In the genomic region with DNA sequence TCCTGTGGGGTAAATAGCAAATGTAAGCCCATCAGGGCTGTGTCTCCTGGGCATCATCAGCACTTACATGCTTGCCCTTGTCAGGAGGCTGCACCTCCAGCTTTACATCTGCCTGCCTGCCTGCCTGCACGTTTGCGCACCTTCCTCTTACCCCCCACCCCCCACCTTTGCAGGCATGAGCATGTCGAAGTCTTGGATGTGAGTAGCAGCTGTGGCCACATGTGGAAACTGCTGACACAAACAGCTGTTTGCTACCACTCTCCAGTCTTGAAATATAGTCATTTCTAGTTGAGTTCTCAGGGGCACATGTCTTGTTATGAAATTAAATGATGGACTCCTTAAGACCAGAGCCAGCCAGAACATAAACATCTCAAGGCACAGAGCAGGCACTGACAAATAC, we compare ENCODE assay signal across 16 mouse cellular contexts.
DNase-seq lines count a peak whose midpoint lies in the region; ATAC-seq lines count a peak whose summit lies in the region.
"Had no signal": no experiment of that assay in that cellular context is flagged by ENCODE, and none has a peak within 500 bp of the region (broad histone marks: within the 10 kb centered on the region; RNA-seq: fewer than 3 reads in every experiment).

No protein-coding gene starts in this region.

- H3K4me2 ChIP-seq in lung, embryonic 16.5 days (ENCODE audit: low read depth, low read length), result no peak overlapping the region
- no peak overlapping the region for H3K4me2 ChIP-seq in limb, embryonic 12.5 days
- H3K4me2 ChIP-seq in stomach, embryonic 16.5 days (ENCODE audit: low read depth, low read length), result no peak overlapping the region

- WGBS in lung, embryonic 16.5 days, result 44% methylated on average over 3 of the region's 3 CpGs
- 21% methylated on average over 3 of the region's 3 CpGs for WGBS in limb, embryonic 12.5 days
- 40% methylated on average over 3 of the region's 3 CpGs for WGBS in stomach, embryonic 16.5 days

- no peaks in the 10 kb centered on the region for H3K27me3 ChIP-seq in lung, embryonic 16.5 days (ENCODE audit: control insufficient read depth, insufficient read depth, low read depth, low read length)
- H3K27me3 ChIP-seq in limb, embryonic 12.5 days, result no peaks in the 10 kb centered on the region
- H3K27me3 ChIP-seq in stomach, embryonic 16.5 days (ENCODE audit: control insufficient read depth, insufficient read depth, low read length), result no peaks in the 10 kb centered on the region
- H3K27me3 ChIP-seq: megakaryocyte, embryonic 14.5 days had no signal

- no peak overlapping the region for H3K4me3 ChIP-seq in lung, embryonic 16.5 days (ENCODE audit: low read length)
- H3K4me3 ChIP-seq in limb, embryonic 12.5 days (replicated peaks), result no peak overlapping the region
- H3K4me3 ChIP-seq in stomach, embryonic 16.5 days (replicated peaks; ENCODE audit: low read length), result no peak overlapping the region
- H3K4me3 ChIP-seq: megakaryocyte, embryonic 14.5 days had no signal

- H3K4me1 ChIP-seq in lung, embryonic 16.5 days (replicated peaks; ENCODE audit: control insufficient read depth, insufficient read depth, low read length), result no peaks in the 10 kb centered on the region; the same call in 1 of the 2 replicates
- peaks cover 62% of the 10 kb centered on the region for H3K4me1 ChIP-seq in limb, embryonic 12.5 days (replicated peaks)
- peaks cover 5% of the 10 kb centered on the region for H3K4me1 ChIP-seq in stomach, embryonic 16.5 days (ENCODE audit: control insufficient read depth, insufficient read depth, low read length)
- H3K4me1 ChIP-seq: megakaryocyte, embryonic 14.5 days had no signal

- no peaks in the 10 kb centered on the region for H3K36me3 ChIP-seq in lung, embryonic 16.5 days (ENCODE audit: control insufficient read depth, insufficient read depth, low read length)
- H3K36me3 ChIP-seq in limb, embryonic 12.5 days, result no peaks in the 10 kb centered on the region
- H3K36me3 ChIP-seq in stomach, embryonic 16.5 days (ENCODE audit: control insufficient read depth, insufficient read depth, low read length), result no peaks in the 10 kb centered on the region

- no peaks in the 10 kb centered on the region for H3K9me3 ChIP-seq in lung, embryonic 16.5 days (ENCODE audit: control insufficient read depth, low read length)
- H3K9me3 ChIP-seq in limb, embryonic 12.5 days, result 0 out of 2 replicates have a peak, but pooled peaks cover 3% of the 10 kb centered on the region
- no peaks in the 10 kb centered on the region for H3K9me3 ChIP-seq in stomach, embryonic 16.5 days (replicated peaks; ENCODE audit: control insufficient read depth, low read length)
- H3K9me3 ChIP-seq: megakaryocyte, embryonic 14.5 days had no signal

- peak overlapping the region; percentile 27; the same call in 1 of the 2 replicates for H3K27ac ChIP-seq in lung, embryonic 16.5 days (ENCODE audit: low read length)
- H3K27ac ChIP-seq in limb, embryonic 12.5 days, result 0 out of 2 replicates have a peak overlapping the region, but pooled peaks have one; percentile 2
- H3K27ac ChIP-seq in stomach, embryonic 16.5 days (ENCODE audit: low read length), result peak overlapping the region; percentile 69
- H3K27ac ChIP-seq: liver, embryonic 14.5 days had no signal

- no peak overlapping the region for H3K9ac ChIP-seq in lung, embryonic 16.5 days (ENCODE audit: low read length)
- H3K9ac ChIP-seq in limb, embryonic 12.5 days (replicated peaks), result no peak overlapping the region
- no peak overlapping the region for H3K9ac ChIP-seq in stomach, embryonic 16.5 days (ENCODE audit: low read length)
- H3K9ac ChIP-seq: liver, embryonic 14.5 days had no signal

- DNase-seq in heart, adult 18-20 months, result peak; percentile 11 to 17
- DNase-seq in heart, postnatal 4 days, result no peak
- no peak for DNase-seq in lung, adult 18-20 months
- DNase-seq in embryo, embryonic 10.5 days (ENCODE audit: low spot score), result no peak
- no peak for DNase-seq in layer of hippocampus, postnatal 14 days (ENCODE audit: low spot score in 2 of 2)
- DNase-seq: adrenal gland, postnatal 36 days; cerebellum, postnatal 10 days; kidney, postnatal 14 days; thymus, adult 18-20 months had no signal

- ATAC-seq in lung, embryonic 16.5 days (ENCODE audit: low read depth), result peak; percentile 88
- no peak for ATAC-seq in limb, embryonic 12.5 days (ENCODE audit: insufficient number of reproducible peaks, insufficient read depth, low FRiP score, low TSS enrichment, low read depth)
- ATAC-seq in stomach, embryonic 16.5 days (ENCODE audit: insufficient read depth, low FRiP score), result 0 out of 2 replicates have a peak, but pooled peaks have one; percentile 46
- ATAC-seq: activated CD4-positive, CD25-positive, alpha-beta regulatory T cell, adult 4 months; inflammation-experienced regulatory T-cells, adult 6 months had no signal

Comparison
In these comparisons a context has a peak if more than half of its experiments do, and no peak if none do; other contexts are left out.
1. DNase-seq: peak in heart, adult 18-20 months (2 of 2); none in heart, postnatal 4 days (single experiment), lung, adult 18-20 months (0 of 2), embryo, embryonic 10.5 days (single experiment) and layer of hippocampus, postnatal 14 days (0 of 2).
2. H3K27ac ChIP-seq: peak in every context shown above with its lines; median percentile 69 in stomach, embryonic 16.5 days; 27 in lung, embryonic 16.5 days; 2 in limb, embryonic 12.5 days.